Mouse (Mus musculus): ENCODE data around the gene Tcl1b4.
"Not testable (repeated sequence)": the region's sequence is repeated elsewhere in the genome, so short reads cannot be mapped to it uniquely, and the experiment has no call there.

Gene Tcl1b4

GRCm38 (mm10) chr12:105201657-105202056 is at the start of gene Tcl1b4:
Tcl1b4 (plus strand) TSS chr12:105201957.
- in situ Hi-C loops (cut with MboI; ENCODE audit: low sequenced_read_pairs), result not testable (repeated sequence)

- in situ Hi-C loops (cut with MboI; ENCODE audit: low sequenced_read_pairs), result not testable (repeated sequence)
Observed at GRCm38 (mm10) chr12:105155286-105155685, 46.5 kb upstream of the Tcl1b4 start.

- in situ Hi-C loops (cut with MboI; ENCODE audit: low sequenced_read_pairs), result no loop called here
Observed at GRCm38 (mm10) chr12:105158842-105159241, 42.9 kb upstream of the Tcl1b4 start.

GRCm38 (mm10) chr12:105159390-105159789 is 42.4 kb upstream of the Tcl1b4 start, which contains the start of gene Tcl1b1:
Tcl1b1 (plus strand) TSS chr12:105159690.
- in situ Hi-C loops (cut with MboI; ENCODE audit: low sequenced_read_pairs), result no loop called here

GRCm38 (mm10) chr12:105166734-105167133 is 35.0 kb upstream of the Tcl1b4 start:
- in situ Hi-C loops (cut with MboI; ENCODE audit: low sequenced_read_pairs), result no loop called here

GRCm38 (mm10) chr12:105173366-105173765 is 28.4 kb upstream of the Tcl1b4 start:
- in situ Hi-C loops (cut with MboI; ENCODE audit: low sequenced_read_pairs), result no loop called here

- in situ Hi-C loops (cut with MboI; ENCODE audit: low sequenced_read_pairs), result not testable (repeated sequence)
Observed at GRCm38 (mm10) chr12:105174318-105174717, 27.4 kb upstream of the Tcl1b4 start.

- in situ Hi-C loops (cut with MboI; ENCODE audit: low sequenced_read_pairs), result not testable (repeated sequence)
Observed at GRCm38 (mm10) chr12:105176044-105176443, 25.7 kb upstream of the Tcl1b4 start, which contains the start of gene Tcl1b5. Tcl1b5 (plus strand) TSS chr12:105176344.

- in situ Hi-C loops (cut with MboI; ENCODE audit: low sequenced_read_pairs), result not testable (repeated sequence)
Observed at GRCm38 (mm10) chr12:105181040-105181644, 20.6 kb upstream of the Tcl1b4 start.

- in situ Hi-C loops (cut with MboI; ENCODE audit: low sequenced_read_pairs), result not testable (repeated sequence)
Observed at GRCm38 (mm10) chr12:105188980-105189379, 12.8 kb upstream of the Tcl1b4 start.

- in situ Hi-C loops (cut with MboI; ENCODE audit: low sequenced_read_pairs), result not testable (repeated sequence)
Observed at GRCm38 (mm10) chr12:105190743-105191142, 11.0 kb upstream of the Tcl1b4 start, which contains the start of gene Tcl1b3. Tcl1b3 (plus strand) TSS chr12:105191043.

- in situ Hi-C loops (cut with MboI; ENCODE audit: low sequenced_read_pairs), result not testable (repeated sequence)
Observed at GRCm38 (mm10) chr12:105199684-105200497, 1.9 kb upstream of the Tcl1b4 start.

GRCm38 (mm10) chr12:105207071-105207470 is 5.3 kb downstream of the Tcl1b4 start:
- in situ Hi-C loops (cut with MboI; ENCODE audit: low sequenced_read_pairs), result no loop called here

- in situ Hi-C loops (cut with MboI; ENCODE audit: low sequenced_read_pairs), result no loop called here
Observed at GRCm38 (mm10) chr12:105208441-105208840, 6.7 kb downstream of the Tcl1b4 start.

GRCm38 (mm10) chr12:105209231-105209630 is 7.5 kb downstream of the Tcl1b4 start:
- in situ Hi-C loops (cut with MboI; ENCODE audit: low sequenced_read_pairs), result no loop called here

- in situ Hi-C loops (cut with MboI; ENCODE audit: low sequenced_read_pairs), result no loop called here
Observed at GRCm38 (mm10) chr12:105217101-105217760, 15.5 kb downstream of the Tcl1b4 start.

GRCm38 (mm10) chr12:105222601-105223319 is 21.0 kb downstream of the Tcl1b4 start, which contains the start of gene Tcl1:
Tcl1 (minus strand) TSS chr12:105222793.
- in situ Hi-C loops (cut with MboI; ENCODE audit: low sequenced_read_pairs), result no loop called here

- in situ Hi-C loops (cut with MboI; ENCODE audit: low sequenced_read_pairs), result no loop called here
Observed at GRCm38 (mm10) chr12:105224621-105225320, 23.0 kb downstream of the Tcl1b4 start.

GRCm38 (mm10) chr12:105234362-105234761 is 32.6 kb downstream of the Tcl1b4 start:
- in situ Hi-C loops (cut with MboI; ENCODE audit: low sequenced_read_pairs), result no loop called here

GRCm38 (mm10) chr12:105235091-105235490 is 33.3 kb downstream of the Tcl1b4 start:
- in situ Hi-C loops (cut with MboI; ENCODE audit: low sequenced_read_pairs), result no loop called here
